Mouse (Mus musculus): ENCODE measurements around the gene Ccdc22. TPM values are rescaled to one million over a fixed set of nuclear protein-coding genes. Genes with fewer than 3 reads are reported as not detected.

The Ccdc22 gene
- total and polyA plus RNA-seq, 2 experiments: 9.1 to 10.8 TPM

- Histone ChIP-seq H3K4me1 (ENCODE audit: control insufficient read depth, insufficient read depth, low read length) (no peaks in the 10 kb centered on the region), H3K36me3 (ENCODE audit: control insufficient read depth, insufficient read depth, low read length) (no peaks in the 10 kb centered on the region), H3K79me2 (ENCODE audit: control insufficient read depth, insufficient read depth, low read length) (no peaks in the 10 kb centered on the region), H3K4me3 (ENCODE audit: insufficient read depth, low read depth, low read length) (no peak overlapping the region), H3K27me3 (ENCODE audit: control insufficient read depth, insufficient read depth, low read length) (peaks cover 2% of the 10 kb centered on the region; the same call in 1 of the 2 replicates), H3K9ac (ENCODE audit: low read depth, low read length) (no peak overlapping the region), H3K27ac (replicated peaks; ENCODE audit: insufficient read depth, low read depth, low read length) (no peak overlapping the region)
- no peak for DNase-seq (ENCODE audit: extremely low read depth, low read depth, low spot score)
- WGBS: 6% methylated on average over 21 of the region's 21 CpGs
- TF ChIP-seq POLR2A (IDR thresholded peaks at IDR 0.05; ENCODE audit: extremely low read depth, insufficient read depth, low read length): no peak
- no peak for TF ChIP-seq CTCF (IDR thresholded peaks at IDR 0.05; ENCODE audit: low read depth, low read length)
These were observed 4.7 kb upstream of the Ccdc22 start for GRCm38 (mm10) chrX:7610035-7610434.

DNA sequence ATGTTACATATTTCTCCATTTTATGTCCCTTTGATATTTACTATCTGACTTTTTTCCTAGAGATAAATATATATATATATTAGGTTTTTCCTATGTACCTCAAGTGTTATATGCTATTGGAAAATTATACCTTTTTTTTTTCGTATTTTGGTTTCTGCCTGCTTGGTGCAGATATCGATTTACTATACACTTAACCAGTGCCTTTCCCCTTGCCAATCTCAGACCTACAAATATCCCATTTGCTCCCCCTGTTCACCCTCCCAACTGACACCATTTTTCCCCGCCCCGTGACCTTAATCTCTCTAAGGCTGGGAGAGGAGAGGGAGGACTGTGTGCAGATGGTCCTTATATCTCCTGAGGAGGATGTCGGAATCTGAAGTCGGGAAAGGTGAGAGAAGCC is 1.5 kb upstream of the Ccdc22 start, which contains the start of gene Cacna1f:
Gene Cacna1f (plus strand): TSS at position 301 of the 400 bp plus-strand sequence.
- Histone ChIP-seq H3K36me3 (ENCODE audit: control insufficient read depth, insufficient read depth, low read length) (no peaks in the 10 kb centered on the region), H3K4me3 (ENCODE audit: insufficient read depth, low read depth, low read length) (no peak within 1 kb of the TSS), H3K27ac (replicated peaks; ENCODE audit: insufficient read depth, low read depth, low read length) (no peak within 1 kb of the TSS), H3K79me2 (ENCODE audit: control insufficient read depth, insufficient read depth, low read length) (no peaks in the 10 kb centered on the region), H3K4me1 (ENCODE audit: control insufficient read depth, insufficient read depth, low read length) (no peaks in the 10 kb centered on the region), H3K9ac (ENCODE audit: low read depth, low read length) (no peak within 1 kb of the TSS), H3K27me3 (ENCODE audit: control insufficient read depth, insufficient read depth, low read length) (peaks cover 2% of the 10 kb centered on the region; the same call in 1 of the 2 replicates)
- TF ChIP-seq POLR2A (IDR thresholded peaks at IDR 0.05; ENCODE audit: extremely low read depth, insufficient read depth, low read length) (no peak), CTCF (IDR thresholded peaks at IDR 0.05; ENCODE audit: low read depth, low read length) (no peak)
- 85% methylated on average over 6 of the region's 6 CpGs for WGBS
- no peak for DNase-seq (ENCODE audit: extremely low read depth, low read depth, low spot score)

- 37% methylated on average over 8 of the region's 8 CpGs for WGBS
- Histone ChIP-seq H3K9ac (ENCODE audit: low read depth, low read length) (no peak overlapping the region), H3K4me3 (ENCODE audit: insufficient read depth, low read depth, low read length) (no peak overlapping the region), H3K27me3 (ENCODE audit: control insufficient read depth, insufficient read depth, low read length) (peaks cover 2% of the 10 kb centered on the region; the same call in 1 of the 2 replicates), H3K4me1 (ENCODE audit: control insufficient read depth, insufficient read depth, low read length) (no peaks in the 10 kb centered on the region), H3K27ac (replicated peaks; ENCODE audit: insufficient read depth, low read depth, low read length) (no peak overlapping the region), H3K36me3 (ENCODE audit: control insufficient read depth, insufficient read depth, low read length) (no peaks in the 10 kb centered on the region), H3K79me2 (ENCODE audit: control insufficient read depth, insufficient read depth, low read length) (no peaks in the 10 kb centered on the region)
- TF ChIP-seq POLR2A (IDR thresholded peaks at IDR 0.05; ENCODE audit: extremely low read depth, insufficient read depth, low read length): no peak
- no peak for TF ChIP-seq CTCF (IDR thresholded peaks at IDR 0.05; ENCODE audit: low read depth, low read length)
- DNase-seq (ENCODE audit: extremely low read depth, low read depth, low spot score): no peak
These were observed 241 bp upstream of the Ccdc22 start for GRCm38 (mm10) chrX:7605575-7605941.

- Histone ChIP-seq H3K9ac (ENCODE audit: low read depth, low read length) (no peak overlapping the region), H3K27ac (replicated peaks; ENCODE audit: insufficient read depth, low read depth, low read length) (no peak overlapping the region), H3K36me3 (ENCODE audit: control insufficient read depth, insufficient read depth, low read length) (peaks cover 3% of the 10 kb centered on the region; the same call in 1 of the 2 replicates), H3K4me1 (ENCODE audit: control insufficient read depth, insufficient read depth, low read length) (no peaks in the 10 kb centered on the region), H3K79me2 (ENCODE audit: control insufficient read depth, insufficient read depth, low read length) (no peaks in the 10 kb centered on the region), H3K4me3 (ENCODE audit: insufficient read depth, low read depth, low read length) (no peak overlapping the region), H3K27me3 (ENCODE audit: control insufficient read depth, insufficient read depth, low read length) (no peaks in the 10 kb centered on the region)
- TF ChIP-seq CTCF (IDR thresholded peaks at IDR 0.05; ENCODE audit: low read depth, low read length) (no peak), POLR2A (IDR thresholded peaks at IDR 0.05; ENCODE audit: extremely low read depth, insufficient read depth, low read length) (no peak)
- 79% methylated on average over 7 of the region's 7 CpGs for WGBS
- DNase-seq (ENCODE audit: extremely low read depth, low read depth, low spot score): no peak
These were observed 1.3 kb downstream of the Ccdc22 start for GRCm38 (mm10) chrX:7604004-7604403.

DNA sequence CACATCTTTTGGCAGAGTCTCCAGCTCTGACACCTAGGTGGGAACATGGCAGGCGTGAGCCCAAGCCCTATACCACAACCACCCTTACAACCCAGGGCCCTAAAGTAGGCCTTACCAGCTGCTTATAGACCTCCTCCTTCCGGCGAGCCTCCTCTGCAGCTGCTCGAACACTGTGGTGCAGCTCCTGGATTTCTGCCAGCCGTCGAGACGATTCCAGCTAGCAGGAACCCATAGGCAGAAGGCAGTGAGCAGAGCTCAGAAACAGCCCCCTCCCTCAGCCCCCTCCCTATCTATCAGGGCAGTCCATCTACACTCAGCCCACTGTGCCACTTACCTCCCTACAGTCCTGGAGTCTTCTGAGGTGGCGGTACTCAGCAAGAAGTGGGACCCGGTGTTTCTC is 9.9 kb downstream of the Ccdc22 start:
- peaks cover 4% of the 10 kb centered on the region for H3K36me3 ChIP-seq (ENCODE audit: control insufficient read depth, insufficient read depth, low read length)

GRCm38 (mm10) chrX:7586356-7586755 is 19.0 kb downstream of the Ccdc22 start:
- Histone ChIP-seq H3K79me2 (ENCODE audit: control insufficient read depth, insufficient read depth, low read length) (no peaks in the 10 kb centered on the region), H3K27ac (replicated peaks; ENCODE audit: insufficient read depth, low read depth, low read length) (no peak overlapping the region), H3K4me3 (ENCODE audit: insufficient read depth, low read depth, low read length) (no peak overlapping the region), H3K9ac (ENCODE audit: low read depth, low read length) (no peak overlapping the region), H3K4me1 (ENCODE audit: control insufficient read depth, insufficient read depth, low read length) (no peaks in the 10 kb centered on the region), H3K36me3 (ENCODE audit: control insufficient read depth, insufficient read depth, low read length) (no peaks in the 10 kb centered on the region), H3K27me3 (ENCODE audit: control insufficient read depth, insufficient read depth, low read length) (no peaks in the 10 kb centered on the region)
- TF ChIP-seq POLR2A (IDR thresholded peaks at IDR 0.05; ENCODE audit: extremely low read depth, insufficient read depth, low read length) (no peak), CTCF (IDR thresholded peaks at IDR 0.05; ENCODE audit: low read depth, low read length) (no peak)
- 97% methylated on average over 5 of the region's 5 CpGs for WGBS
- DNase-seq (ENCODE audit: extremely low read depth, low read depth, low spot score): no peak

More for the DNA sequence above, 9.9 kb downstream of the Ccdc22 start:
- Histone ChIP-seq H3K4me3 (ENCODE audit: insufficient read depth, low read depth, low read length) (no peak overlapping the region), H3K27ac (replicated peaks; ENCODE audit: insufficient read depth, low read depth, low read length) (no peak overlapping the region), H3K4me1 (ENCODE audit: control insufficient read depth, insufficient read depth, low read length) (no peaks in the 10 kb centered on the region), H3K9ac (ENCODE audit: low read depth, low read length) (no peak overlapping the region), H3K79me2 (ENCODE audit: control insufficient read depth, insufficient read depth, low read length) (no peaks in the 10 kb centered on the region), H3K27me3 (ENCODE audit: control insufficient read depth, insufficient read depth, low read length) (no peaks in the 10 kb centered on the region)
- DNase-seq (ENCODE audit: extremely low read depth, low read depth, low spot score): no peak
- 95% methylated on average over 9 of the region's 9 CpGs for WGBS
- TF ChIP-seq CTCF (IDR thresholded peaks at IDR 0.05; ENCODE audit: low read depth, low read length): no peak
- TF ChIP-seq POLR2A (IDR thresholded peaks at IDR 0.05; ENCODE audit: extremely low read depth, insufficient read depth, low read length): no peak
